Mouse (Mus musculus) spleen, adult 2 months (tissue): ENCODE results near the gene Prrt2.

Source experiments
- CTCF ChIP-seq: fragments of 200-500 bp; IDR thresholded peaks from 2 replicates; pipeline ENCODE4 v1.5.1; 2011; ENCODE audit warnings: mild to moderate bottlenecking, inconsistent platforms; ENCODE audit not compliant: insufficient read depth, insufficient read length, insufficient replicate concordance; ENCODE audit errors: extremely low read depth
- POLR2A ChIP-seq: fragments of 200-500 bp; IDR thresholded peaks from 2 replicates; pipeline ENCODE4 v1.6.1; 2011; ENCODE audit warnings: low read depth, low read length, inconsistent platforms

DNA sequence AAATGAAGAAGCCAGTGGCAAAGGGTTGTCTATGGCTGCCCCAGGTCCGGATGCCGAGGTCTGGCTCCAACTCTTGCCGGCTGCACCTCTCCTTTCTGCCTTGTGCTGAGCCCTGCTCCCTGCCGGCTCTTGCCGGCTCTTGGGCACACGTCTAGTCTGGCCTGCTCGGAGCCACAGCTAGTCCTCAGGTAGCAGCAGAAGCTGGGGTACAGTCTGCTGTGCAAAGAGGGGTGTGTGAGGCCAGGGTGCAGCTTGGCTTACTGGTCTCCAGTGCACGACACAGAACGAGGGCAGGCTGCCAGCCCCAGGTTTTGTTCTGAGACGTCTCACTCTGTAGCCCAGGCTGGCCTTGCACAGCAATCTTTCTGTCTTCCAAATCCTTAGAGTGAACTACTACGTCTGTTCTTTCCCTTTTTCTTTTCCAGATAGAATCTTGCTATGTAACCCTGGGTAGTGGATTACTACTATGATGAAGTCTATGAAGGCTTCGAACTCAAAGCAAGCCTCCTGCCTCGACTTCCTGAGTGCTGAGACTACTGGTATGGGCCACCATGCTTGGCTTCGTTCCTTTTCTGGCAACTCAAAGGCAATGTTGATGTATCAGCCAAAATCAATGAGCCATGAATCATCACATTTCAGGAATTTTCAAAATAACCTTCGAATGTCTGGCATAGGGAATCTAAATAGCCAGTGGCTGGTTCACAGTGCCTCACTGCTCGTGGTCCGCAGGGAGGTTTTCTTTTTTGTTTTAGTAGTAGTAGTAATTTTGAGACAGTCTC is 11.5 kb downstream of the Prrt2 start:
- TF ChIP-seq CTCF (no peak), POLR2A (no peak)
